Mouse (Mus musculus): ENCODE measurements around the gene Cotl1.

DNA sequence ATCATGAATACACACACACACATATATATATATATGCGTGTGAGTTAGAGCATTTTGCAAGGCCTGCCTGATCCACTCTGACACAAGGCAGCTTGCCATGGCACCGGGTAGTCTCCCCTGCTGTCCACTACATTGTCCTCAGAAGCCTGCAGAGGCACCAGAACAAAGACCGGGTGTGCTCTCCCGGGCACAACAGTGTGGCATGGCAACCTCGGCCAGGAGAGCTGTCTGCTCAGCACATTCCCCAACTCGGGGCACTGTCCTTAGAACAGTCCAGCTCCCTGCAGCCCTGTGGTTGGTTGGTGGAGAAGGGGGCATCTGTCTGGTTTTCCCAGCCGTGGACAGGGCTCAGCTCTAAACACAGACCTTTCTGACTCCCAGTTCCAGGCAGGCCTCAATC lies 21.0 kb downstream of the Cotl1 start:
- TF ChIP-seq CTCF (IDR thresholded peaks at IDR 0.05; ENCODE audit: borderline replicate concordance, insufficient read depth, low read depth, low read length) (no peak), POLR2A (IDR thresholded peaks at IDR 0.05; ENCODE audit: borderline replicate concordance, insufficient read depth, low read length) (no peak)

All from cerebellum, adult 2 months (tissue).